Mouse (Mus musculus) layer of hippocampus, postnatal 25 days (tissue): ENCODE data around the gene March9. TPM values are rescaled to one million over a fixed set of nuclear protein-coding genes. Genes with fewer than 3 reads are reported as not detected.
A peak's percentile ranks its signal among the peaks of the same experiment; 100 is the strongest.
"Not testable (repeated sequence)": the region's sequence is repeated elsewhere in the genome, so short reads cannot be mapped to it uniquely, and the experiment has no call there.

Experiments
- DNase-seq, 2 experiments: peaks; one replicate each; pipeline ENCODE4 v3.0.0; 2022; ENCODE audit warnings: mixed read lengths in 2 of 2, low spot score in 1 of 2; ENCODE audit errors: extremely low spot score in 1 of 2
- total RNA-seq, 2 experiments: library from RNA; stranded (reverse); gene quantifications; 2 replicates each; pipeline ENCODE4 v1.2.3; 2021

Gene March9
- total RNA-seq, 2 experiments from 2014 or later, result 23.0 to 25.1 TPM

- peak; percentile 55 to 57 for DNase-seq
These were observed 21.2 kb upstream of the March9 start for GRCm38 (mm10) chr10:127080901-127081780.

GRCm38 (mm10) chr10:127079665-127080391 is 19.8 kb upstream of the March9 start:
- peak; percentile 44 to 45 for DNase-seq

- DNase-seq, result peak; percentile 51 to 81
These were observed 18.9 kb upstream of the March9 start for GRCm38 (mm10) chr10:127078677-127079575.

- no peak for DNase-seq
These were observed 18.2 kb upstream of the March9 start for GRCm38 (mm10) chr10:127078001-127078676.

- DNase-seq, result no peak
These were observed 17.5 kb upstream of the March9 start for GRCm38 (mm10) chr10:127077515-127077914.

GRCm38 (mm10) chr10:127076082-127076481 is 16.1 kb upstream of the March9 start:
- no peak for DNase-seq

GRCm38 (mm10) chr10:127075651-127076050 is 15.7 kb upstream of the March9 start:
- no peak for DNase-seq

- no peak for DNase-seq
These were observed 15.1 kb upstream of the March9 start, which contains the start of gene Agap2 for GRCm38 (mm10) chr10:127075080-127075479. Gene Agap2 (plus strand): TSS chr10:127075284.

GRCm38 (mm10) chr10:127073981-127074380 is 14.0 kb upstream of the March9 start:
- DNase-seq, result no peak

GRCm38 (mm10) chr10:127072969-127073368 is 13.0 kb upstream of the March9 start:
- DNase-seq, result not testable (repeated sequence)

- not testable (repeated sequence) for DNase-seq
These were observed 12.3 kb upstream of the March9 start for GRCm38 (mm10) chr10:127072270-127072669.

- DNase-seq, result no peak
These were observed 11.2 kb upstream of the March9 start for GRCm38 (mm10) chr10:127071203-127071602.

GRCm38 (mm10) chr10:127070190-127071121 is 10.5 kb upstream of the March9 start, which contains the start of gene Tspan31:
Gene Tspan31 (minus strand): TSS chr10:127070264.
- peak; percentile 74 to 77 for DNase-seq

GRCm38 (mm10) chr10:127069281-127070189 is 9.6 kb upstream of the March9 start:
- DNase-seq, result no peak

- DNase-seq, result no peak
These were observed 8.5 kb upstream of the March9 start for GRCm38 (mm10) chr10:127068360-127069038.

- no peak for DNase-seq
These were observed 6.6 kb upstream of the March9 start for GRCm38 (mm10) chr10:127066519-127067018.

- DNase-seq, result no peak
These were observed 6.0 kb upstream of the March9 start for GRCm38 (mm10) chr10:127065981-127066380.
